Mouse (Mus musculus) C2C12 (cell line): ENCODE results near the gene Ndufa11. TPM values are rescaled to one million over a fixed set of nuclear protein-coding genes. Genes with fewer than 3 reads are reported as not detected.

Experiments used
- H3K27me3 ChIP-seq: one replicate; pipeline ENCODE4 v1.6.1; 2011; ENCODE audit not compliant: control insufficient read depth, insufficient read depth, insufficient read length
- H3K36me3 ChIP-seq: one replicate; pipeline ENCODE4 v1.6.1; 2011; ENCODE audit not compliant: control insufficient read depth, insufficient read depth
- H3K4me3 ChIP-seq: one replicate; pipeline ENCODE4 v1.5.1; 2011; ENCODE audit warnings: mild to moderate bottlenecking, control low read depth; ENCODE audit not compliant: poor library complexity, insufficient read depth, severe bottlenecking
- H3K79me2 ChIP-seq: one replicate; pipeline ENCODE4 v1.6.1; 2011; ENCODE audit not compliant: control insufficient read depth, insufficient read depth
- H3K79me3 ChIP-seq: one replicate; pipeline ENCODE4 v1.6.1; 2011; ENCODE audit warnings: low read depth, control low read depth
- H3ac ChIP-seq: one replicate; pipeline ENCODE3; 2011; ENCODE audit warnings: low read depth; ENCODE audit not compliant: control insufficient read depth, insufficient read length
- CEBPB ChIP-seq: IDR thresholded peaks from one replicate; pipeline ENCODE4 v1.6.1; 2011; ENCODE audit warnings: low read depth, mild to moderate bottlenecking, control low read depth, moderate library complexity
- CTCF ChIP-seq: IDR thresholded peaks from one replicate; pipeline ENCODE4 v1.5.1; 2011; ENCODE audit not compliant: control insufficient read depth, insufficient read depth, insufficient read length
- FOSL1 ChIP-seq: IDR thresholded peaks from one replicate; pipeline ENCODE4 v1.8.0; 2011; ENCODE audit warnings: mild to moderate bottlenecking, low read length; ENCODE audit not compliant: poor library complexity, insufficient read depth, severe bottlenecking
- MAX ChIP-seq: IDR thresholded peaks from one replicate; pipeline ENCODE4 v1.6.1; 2011; ENCODE audit warnings: mild to moderate bottlenecking, control low read depth
- MYOD1 ChIP-seq: IDR thresholded peaks from one replicate; pipeline ENCODE4 v1.6.1; 2011; ENCODE audit warnings: low read depth; ENCODE audit not compliant: control insufficient read depth, insufficient read length
- MYOG ChIP-seq: IDR thresholded peaks from one replicate; pipeline ENCODE4 v1.6.1; 2011; ENCODE audit not compliant: control insufficient read depth, insufficient read length; ENCODE audit errors: extremely low read depth
- USF1 ChIP-seq: IDR thresholded peaks from one replicate; pipeline ENCODE4 v1.6.1; 2011; ENCODE audit warnings: low read depth, mild to moderate bottlenecking, control low read depth, moderate library complexity
- polyA plus RNA-seq: library from polyadenylated mRNA; unstranded; fragments of >200 nt; fragmentation: generic; extraction: Trizol; gene quantifications from one replicate; pipeline ENCODE4 v1.2.1, GENCODE M21; 2012; ENCODE audit warnings: missing spikeins

Ndufa11 gene
- polyA plus RNA-seq, 1 experiment: 312 TPM

DNA sequence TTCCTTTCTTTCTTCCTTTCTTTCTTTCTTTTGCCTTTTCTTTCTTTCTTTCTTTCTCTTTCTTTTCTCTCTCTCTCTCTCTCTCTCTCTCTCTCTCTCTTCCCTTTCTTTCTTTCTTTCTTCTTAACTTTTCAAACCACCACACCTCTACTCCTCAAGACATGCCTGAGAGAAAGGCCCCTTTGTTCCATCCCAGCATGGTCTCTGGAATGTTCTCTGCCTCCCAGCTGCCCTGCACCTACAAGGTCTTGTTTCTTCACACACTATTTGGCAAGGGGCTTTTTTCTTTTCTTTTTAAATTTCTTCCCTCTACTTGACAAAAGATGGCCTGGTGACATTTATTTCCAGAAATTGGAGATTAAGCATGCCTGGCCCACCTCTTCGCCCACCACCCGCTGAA is 12.1 kb downstream of the Ndufa11 start:
- no peak overlapping the region for H3K4me3 ChIP-seq
- no peak for TF ChIP-seq CTCF
- no peaks in the 10 kb centered on the region for H3K79me3 ChIP-seq
- H3K79me2 ChIP-seq: no peaks in the 10 kb centered on the region
- peaks cover 50% of the 10 kb centered on the region for H3K27me3 ChIP-seq
- no peak overlapping the region for H3ac ChIP-seq
- no peaks in the 10 kb centered on the region for H3K36me3 ChIP-seq

DNA sequence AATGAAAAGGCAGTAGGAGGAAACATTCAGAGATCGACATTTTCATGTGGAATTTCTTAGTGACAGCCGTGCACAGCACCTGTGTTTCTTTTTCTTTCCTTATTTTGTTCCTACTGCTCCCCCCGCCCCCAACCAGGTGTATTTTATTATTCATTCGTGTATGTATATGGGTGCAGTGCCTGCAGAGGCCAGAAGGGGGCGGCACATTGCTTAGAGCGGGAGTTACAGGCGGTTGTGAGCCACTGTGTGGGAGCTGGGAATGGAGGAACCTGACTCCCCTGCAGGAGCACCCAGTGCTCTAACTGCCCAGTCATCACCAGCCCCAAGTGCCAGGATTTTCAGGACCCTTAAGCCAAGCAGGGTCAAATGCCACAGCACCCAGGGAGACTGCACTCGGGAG is 19.0 kb downstream of the Ndufa11 start:
- no peaks in the 10 kb centered on the region for H3K36me3 ChIP-seq
- no peaks in the 10 kb centered on the region for H3K79me3 ChIP-seq
- no peaks in the 10 kb centered on the region for H3K79me2 ChIP-seq
- peaks cover 70% of the 10 kb centered on the region for H3K27me3 ChIP-seq
- H3K4me3 ChIP-seq: no peak overlapping the region
- no peak for TF ChIP-seq CEBPB
- H3ac ChIP-seq: no peak overlapping the region

GRCm38 (mm10) chr17:56738221-56738620 is 20.7 kb downstream of the Ndufa11 start:
- H3K36me3 ChIP-seq: no peaks in the 10 kb centered on the region
- no peak for TF ChIP-seq CEBPB
- no peak for TF ChIP-seq FOSL1
- TF ChIP-seq MYOD1: no peak
- no peak for TF ChIP-seq MAX
- no peak for TF ChIP-seq USF1
- no peak for TF ChIP-seq MYOG
- TF ChIP-seq CTCF: no peak
- no peaks in the 10 kb centered on the region for H3K79me3 ChIP-seq
- H3K4me3 ChIP-seq: no peak overlapping the region
- peaks cover 68% of the 10 kb centered on the region for H3K27me3 ChIP-seq
- H3ac ChIP-seq: no peak overlapping the region
- no peaks in the 10 kb centered on the region for H3K79me2 ChIP-seq

GRCm38 (mm10) chr17:56740118-56740787 is 22.7 kb downstream of the Ndufa11 start:
- Histone ChIP-seq H3K27me3 (peaks cover 58% of the 10 kb centered on the region), H3K36me3 (no peaks in the 10 kb centered on the region), H3K4me3 (no peak overlapping the region), H3K79me2 (no peaks in the 10 kb centered on the region), H3ac (no peak overlapping the region), H3K79me3 (no peaks in the 10 kb centered on the region)
- TF ChIP-seq MYOG (no peak), MAX (no peak), CTCF (no peak), USF1 (no peak), FOSL1 (no peak), CEBPB (no peak), MYOD1 (no peak)

GRCm38 (mm10) chr17:56740788-56741160 is 23.2 kb downstream of the Ndufa11 start:
- Histone ChIP-seq H3K4me3 (no peak overlapping the region), H3K79me3 (no peaks in the 10 kb centered on the region), H3ac (no peak overlapping the region), H3K79me2 (no peaks in the 10 kb centered on the region), H3K27me3 (peaks cover 55% of the 10 kb centered on the region), H3K36me3 (no peaks in the 10 kb centered on the region)
- no peak for TF ChIP-seq MAX
- no peak for TF ChIP-seq USF1
- TF ChIP-seq FOSL1: no peak
- TF ChIP-seq CTCF: no peak
- no peak for TF ChIP-seq MYOD1
- TF ChIP-seq MYOG: no peak
- TF ChIP-seq CEBPB: no peak

- H3K4me3 ChIP-seq: no peak overlapping the region
- H3K79me2 ChIP-seq: no peaks in the 10 kb centered on the region
- TF ChIP-seq MYOD1 (no peak), MAX (no peak), FOSL1 (no peak), MYOG (no peak), USF1 (no peak), CEBPB (no peak)
- no peak overlapping the region for H3ac ChIP-seq
- peaks cover 41% of the 10 kb centered on the region for H3K27me3 ChIP-seq
- no peaks in the 10 kb centered on the region for H3K36me3 ChIP-seq
- no peaks in the 10 kb centered on the region for H3K79me3 ChIP-seq
Observed at GRCm38 (mm10) chr17:56744173-56744572, 26.6 kb downstream of the Ndufa11 start.
